Mouse (Mus musculus): ENCODE measurements around the gene Tnik. TPM values are rescaled to one million over a fixed set of nuclear protein-coding genes. Genes with fewer than 3 reads are reported as not detected.

The Tnik gene
- polyA plus RNA-seq, 1 experiment: 2.3 TPM

GRCm38 (mm10) chr3:28255711-28256110 lies 7.3 kb upstream of the Tnik start:
- Histone ChIP-seq H3K4me1 (ENCODE audit: control insufficient read depth, insufficient read depth, low read length) (no peaks in the 10 kb centered on the region), H3K9me3 (replicated peaks; ENCODE audit: control insufficient read depth, insufficient read depth, low read length, poor library complexity, severe bottlenecking) (no peaks in the 10 kb centered on the region), H3K4me3 (ENCODE audit: low read depth, low read length) (no peak overlapping the region), H3K27me3 (ENCODE audit: control insufficient read depth, insufficient read depth, low read length, poor library complexity, severe bottlenecking) (no peaks in the 10 kb centered on the region), H3K36me3 (ENCODE audit: control insufficient read depth, insufficient read depth, low read length, poor library complexity, severe bottlenecking) (no peaks in the 10 kb centered on the region), H3K9ac (ENCODE audit: low read depth, poor library complexity, severe bottlenecking) (no peak overlapping the region), H3K27ac (ENCODE audit: insufficient read depth, low read length) (no peak overlapping the region)
- TF ChIP-seq CTCF (IDR thresholded peaks at IDR 0.05; ENCODE audit: low read depth, low read length) (no peak), EP300 (IDR thresholded peaks at IDR 0.05; ENCODE audit: insufficient read depth, low read depth, low read length) (no peak), POLR2A (IDR thresholded peaks at IDR 0.05; ENCODE audit: insufficient read depth, low read length) (no peak)

DNA sequence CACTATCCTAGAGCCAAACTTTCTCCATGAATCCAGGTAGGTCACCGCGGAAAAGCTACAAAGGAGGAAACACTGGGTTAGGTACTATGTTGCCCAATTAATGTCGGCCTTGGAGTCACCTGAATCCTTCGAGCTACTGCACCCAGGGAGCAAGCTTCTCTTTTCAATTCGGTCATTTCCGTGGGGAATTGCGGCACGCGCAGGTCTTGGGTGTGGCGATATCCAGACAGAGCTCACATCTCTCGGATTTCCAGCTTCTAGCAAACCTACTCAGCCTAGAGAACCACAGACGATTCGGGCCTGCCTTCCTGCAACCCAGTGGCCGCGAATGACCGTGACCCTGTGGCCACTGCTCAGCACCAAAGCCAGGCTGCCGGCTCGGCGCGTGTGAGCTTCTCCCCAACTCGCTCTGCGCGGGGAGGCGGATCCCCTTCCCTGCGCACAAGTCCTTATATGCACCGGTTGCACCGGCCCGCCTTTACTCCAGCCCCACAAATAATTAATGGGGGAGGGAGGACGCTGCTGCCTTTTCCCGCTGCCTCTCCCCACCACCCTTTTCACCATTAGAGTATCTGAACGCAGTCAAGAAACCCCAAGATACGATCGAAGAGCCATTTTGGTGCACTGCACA lies 528 bp upstream of the Tnik start:
- Histone ChIP-seq H3K4me1 (ENCODE audit: control insufficient read depth, insufficient read depth, low read length) (peaks cover 2% of the 10 kb centered on the region), H3K27ac (ENCODE audit: insufficient read depth, low read length) (no peak overlapping the region), H3K27me3 (ENCODE audit: control insufficient read depth, insufficient read depth, low read length, poor library complexity, severe bottlenecking) (peaks cover 11% of the 10 kb centered on the region; the same call in 1 of the 2 replicates), H3K4me3 (ENCODE audit: low read depth, low read length) (peak overlapping the region; percentile 98), H3K9me3 (replicated peaks; ENCODE audit: control insufficient read depth, insufficient read depth, low read length, poor library complexity, severe bottlenecking) (no peaks in the 10 kb centered on the region), H3K36me3 (ENCODE audit: control insufficient read depth, insufficient read depth, low read length, poor library complexity, severe bottlenecking) (no peaks in the 10 kb centered on the region), H3K9ac (ENCODE audit: low read depth, poor library complexity, severe bottlenecking) (peak overlapping the region; percentile 71; the same call in 1 of the 2 replicates)
- TF ChIP-seq EP300 (IDR thresholded peaks at IDR 0.05; ENCODE audit: insufficient read depth, low read depth, low read length): no peak
- TF ChIP-seq CTCF (IDR thresholded peaks at IDR 0.05; ENCODE audit: low read depth, low read length): no peak
- TF ChIP-seq POLR2A (IDR thresholded peaks at IDR 0.05; ENCODE audit: insufficient read depth, low read length): no peak

GRCm38 (mm10) chr3:28263948-28264840 lies 1.2 kb downstream of the Tnik start:
- Histone ChIP-seq H3K9ac (ENCODE audit: low read depth, poor library complexity, severe bottlenecking) (peak overlapping the region; percentile 71; the same call in 1 of the 2 replicates), H3K9me3 (replicated peaks; ENCODE audit: control insufficient read depth, insufficient read depth, low read length, poor library complexity, severe bottlenecking) (no peaks in the 10 kb centered on the region), H3K27ac (ENCODE audit: insufficient read depth, low read length) (no peak overlapping the region), H3K27me3 (ENCODE audit: control insufficient read depth, insufficient read depth, low read length, poor library complexity, severe bottlenecking) (peaks cover 11% of the 10 kb centered on the region; the same call in 1 of the 2 replicates), H3K36me3 (ENCODE audit: control insufficient read depth, insufficient read depth, low read length, poor library complexity, severe bottlenecking) (no peaks in the 10 kb centered on the region), H3K4me1 (ENCODE audit: control insufficient read depth, insufficient read depth, low read length) (peaks cover 2% of the 10 kb centered on the region), H3K4me3 (ENCODE audit: low read depth, low read length) (peak overlapping the region; percentile 98)
- no peak for TF ChIP-seq CTCF (IDR thresholded peaks at IDR 0.05; ENCODE audit: low read depth, low read length)
- TF ChIP-seq POLR2A (IDR thresholded peaks at IDR 0.05; ENCODE audit: insufficient read depth, low read length): no peak
- no peak for TF ChIP-seq EP300 (IDR thresholded peaks at IDR 0.05; ENCODE audit: insufficient read depth, low read depth, low read length)

DNA sequence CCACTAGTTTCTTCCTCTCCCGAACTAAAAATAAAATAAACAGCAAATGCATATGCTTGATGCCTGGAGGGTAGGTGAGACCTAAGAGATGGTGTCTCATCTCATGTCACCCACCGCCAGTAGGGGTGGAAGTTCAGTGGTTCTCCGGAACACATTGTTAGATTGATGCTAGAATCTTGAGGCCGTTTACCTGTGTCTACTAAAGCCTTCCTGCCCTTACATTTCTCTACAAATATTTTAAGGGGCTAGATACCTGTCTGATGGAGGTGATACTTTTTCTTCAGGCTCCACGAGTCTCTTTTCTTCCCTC lies 1.8 kb downstream of the Tnik start:
- peaks cover 4% of the 10 kb centered on the region for H3K4me1 ChIP-seq (ENCODE audit: control insufficient read depth, insufficient read depth, low read length)
- no peak overlapping the region for H3K9ac ChIP-seq (ENCODE audit: low read depth, poor library complexity, severe bottlenecking)
- no peak overlapping the region for H3K27ac ChIP-seq (ENCODE audit: insufficient read depth, low read length)
- no peak overlapping the region for H3K4me3 ChIP-seq (ENCODE audit: low read depth, low read length)
- no peaks in the 10 kb centered on the region for H3K9me3 ChIP-seq (replicated peaks; ENCODE audit: control insufficient read depth, insufficient read depth, low read length, poor library complexity, severe bottlenecking)
- H3K27me3 ChIP-seq (ENCODE audit: control insufficient read depth, insufficient read depth, low read length, poor library complexity, severe bottlenecking): peaks cover 11% of the 10 kb centered on the region; the same call in 1 of the 2 replicates
- TF ChIP-seq POLR2A (IDR thresholded peaks at IDR 0.05; ENCODE audit: insufficient read depth, low read length) (no peak), CTCF (IDR thresholded peaks at IDR 0.05; ENCODE audit: low read depth, low read length) (no peak), EP300 (IDR thresholded peaks at IDR 0.05; ENCODE audit: insufficient read depth, low read depth, low read length) (no peak)
- no peaks in the 10 kb centered on the region for H3K36me3 ChIP-seq (ENCODE audit: control insufficient read depth, insufficient read depth, low read length, poor library complexity, severe bottlenecking)

- H3K9me3 ChIP-seq (replicated peaks; ENCODE audit: control insufficient read depth, insufficient read depth, low read length, poor library complexity, severe bottlenecking): no peaks in the 10 kb centered on the region
- H3K4me3 ChIP-seq (ENCODE audit: low read depth, low read length): no peak overlapping the region
- H3K27ac ChIP-seq (ENCODE audit: insufficient read depth, low read length): no peak overlapping the region
- peaks cover 11% of the 10 kb centered on the region; the same call in 1 of the 2 replicates for H3K27me3 ChIP-seq (ENCODE audit: control insufficient read depth, insufficient read depth, low read length, poor library complexity, severe bottlenecking)
- H3K9ac ChIP-seq (ENCODE audit: low read depth, poor library complexity, severe bottlenecking): no peak overlapping the region
- TF ChIP-seq CTCF (IDR thresholded peaks at IDR 0.05; ENCODE audit: low read depth, low read length): no peak
- TF ChIP-seq POLR2A (IDR thresholded peaks at IDR 0.05; ENCODE audit: insufficient read depth, low read length): no peak
- no peak for TF ChIP-seq EP300 (IDR thresholded peaks at IDR 0.05; ENCODE audit: insufficient read depth, low read depth, low read length)
- H3K36me3 ChIP-seq (ENCODE audit: control insufficient read depth, insufficient read depth, low read length, poor library complexity, severe bottlenecking): no peaks in the 10 kb centered on the region
- H3K4me1 ChIP-seq (ENCODE audit: control insufficient read depth, insufficient read depth, low read length): peaks cover 4% of the 10 kb centered on the region
Observed at GRCm38 (mm10) chr3:28265183-28265582, 2.2 kb downstream of the Tnik start.

DNA sequence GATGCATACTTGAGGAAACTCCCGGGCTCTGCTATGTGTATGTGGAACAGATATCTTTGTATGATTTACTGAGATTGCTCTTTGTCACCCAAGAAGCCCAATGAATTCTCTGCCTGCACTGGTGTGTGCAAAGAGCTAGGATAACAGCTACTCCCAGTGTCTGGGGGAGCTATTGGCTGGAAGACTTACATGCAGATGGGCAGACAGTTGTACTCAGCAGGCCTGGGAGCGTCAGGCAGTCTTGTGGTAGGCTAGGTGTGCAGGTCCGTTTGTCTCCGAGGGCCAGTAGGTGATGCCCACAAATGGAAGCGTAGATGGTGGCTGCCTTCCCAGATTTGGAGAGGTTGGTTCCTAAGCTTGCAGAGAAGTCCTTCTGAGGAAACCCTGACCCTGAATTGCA lies 2.6 kb downstream of the Tnik start:
- H3K9ac ChIP-seq (ENCODE audit: low read depth, poor library complexity, severe bottlenecking): no peak overlapping the region
- no peak overlapping the region for H3K4me3 ChIP-seq (ENCODE audit: low read depth, low read length)
- no peaks in the 10 kb centered on the region for H3K9me3 ChIP-seq (replicated peaks; ENCODE audit: control insufficient read depth, insufficient read depth, low read length, poor library complexity, severe bottlenecking)
- H3K36me3 ChIP-seq (ENCODE audit: control insufficient read depth, insufficient read depth, low read length, poor library complexity, severe bottlenecking): no peaks in the 10 kb centered on the region
- H3K27ac ChIP-seq (ENCODE audit: insufficient read depth, low read length): no peak overlapping the region
- peaks cover 4% of the 10 kb centered on the region for H3K4me1 ChIP-seq (ENCODE audit: control insufficient read depth, insufficient read depth, low read length)
- TF ChIP-seq CTCF (IDR thresholded peaks at IDR 0.05; ENCODE audit: low read depth, low read length) (no peak), POLR2A (IDR thresholded peaks at IDR 0.05; ENCODE audit: insufficient read depth, low read length) (no peak), EP300 (IDR thresholded peaks at IDR 0.05; ENCODE audit: insufficient read depth, low read depth, low read length) (no peak)
- peaks cover 11% of the 10 kb centered on the region; the same call in 1 of the 2 replicates for H3K27me3 ChIP-seq (ENCODE audit: control insufficient read depth, insufficient read depth, low read length, poor library complexity, severe bottlenecking)
